Mouse (Mus musculus) liver, embryonic 11.5 days (tissue): ENCODE data around the gene Acp6. TPM values are rescaled to one million over a fixed set of nuclear protein-coding genes. Genes with fewer than 3 reads are reported as not detected.
"Not testable (repeated sequence)": the region's sequence is repeated elsewhere in the genome, so short reads cannot be mapped to it uniquely, and the experiment has no call there.

Source experiments
- ATAC-seq: fragments of 200-750 bp; cut with Nextera tagmentation; replicated peaks from 2 replicates; pipeline ENCODE4 v1.8.0; 2017; ENCODE audit warnings: moderate number of reproducible peaks, mild to moderate bottlenecking, moderate TSS enrichment, moderate library complexity; ENCODE audit not compliant: low FRiP score
- DNase-seq: peaks from one replicate; pipeline ENCODE4 v3.0.0-alpha.2; 2017; ENCODE audit warnings: low spot score
- H3K27ac ChIP-seq: fragments of 300-500 bp; sonication (generic); 2 replicates; pipeline ENCODE4 v1.5.1; 2014; ENCODE audit warnings: mild to moderate bottlenecking, low read depth, low read length, control low read depth
- H3K27me3 ChIP-seq: fragments of 300-500 bp; sonication (generic); replicated peaks from 2 replicates; pipeline ENCODE4 v1.6.1; 2014; ENCODE audit warnings: low read length, mixed read lengths; ENCODE audit not compliant: control insufficient read depth, insufficient read depth
- H3K36me3 ChIP-seq: fragments of 300-500 bp; sonication (generic); 2 replicates; pipeline ENCODE4 v1.6.1; 2014; ENCODE audit warnings: mild to moderate bottlenecking, low read length, moderate library complexity, mixed read lengths; ENCODE audit not compliant: control insufficient read depth, insufficient read depth
- H3K4me1 ChIP-seq: fragments of 300-500 bp; sonication (generic); replicated peaks from 2 replicates; pipeline ENCODE4 v1.6.1; 2014; ENCODE audit warnings: low read length, mixed read lengths; ENCODE audit not compliant: control insufficient read depth, insufficient read depth
- H3K4me2 ChIP-seq: fragments of 300-500 bp; sonication (generic); 2 replicates; pipeline ENCODE4 v1.6.1; 2014; ENCODE audit warnings: mild to moderate bottlenecking, control low read depth, moderate library complexity
- H3K4me3 ChIP-seq: fragments of 300-500 bp; sonication (generic); 2 replicates; pipeline ENCODE4 v1.5.1; 2014; ENCODE audit warnings: low read depth, low read length, control low read depth
- H3K9ac ChIP-seq: fragments of 300-500 bp; sonication (generic); 2 replicates; pipeline ENCODE4 v1.6.1; 2014; ENCODE audit warnings: low read depth, low read length, control low read depth
- H3K9me3 ChIP-seq: fragments of 300-500 bp; sonication (generic); 2 replicates; pipeline ENCODE4 v1.6.1; 2016; ENCODE audit warnings: low read length, inconsistent platforms, mixed read lengths; ENCODE audit not compliant: control insufficient read depth
- WGBS: fragments of 180-500 bp; shearing (Covaris S2); extraction: QIAGEN DNeasy Blood & Tissue Kit; methylation state at CpG from one replicate; pipeline ENCODE4 v1.1.7; 2014; 5-methylcytosine and 5-hydroxymethylcytosine counted together
- polyA plus RNA-seq: library from polyadenylated mRNA; unstranded; fragments of >200 nt; fragmentation: Nextera tagmentation; extraction: Ambion mirVana; gene quantifications from 2 replicates; pipeline ENCODE4 v1.2.1, GENCODE M21; 2014

Gene Acp6
- polyA plus RNA-seq = 41.1 and 41.4 TPM in 2 replicates

- peaks cover 9% of the 10 kb centered on the region for H3K4me1 ChIP-seq
- H3K4me2 ChIP-seq = peak within 1 kb of the TSS; percentile 89
- H3K27ac ChIP-seq = peak within 1 kb of the TSS; percentile 73
- H3K9ac ChIP-seq = peak within 1 kb of the TSS; percentile 88
- H3K36me3 ChIP-seq = peaks cover 3% of the 10 kb centered on the region; the same call in 1 of the 2 replicates
- peak within 1 kb of the TSS; percentile 92 for H3K4me3 ChIP-seq
- under 1% methylated on average over 54 of the region's 54 CpGs for WGBS
- ATAC-seq (peak; percentile 93), DNase-seq (peak; percentile 88)
- no peaks in the 10 kb centered on the region for H3K9me3 ChIP-seq
- H3K27me3 ChIP-seq = no peaks in the 10 kb centered on the region
These were observed at the start of gene Acp6 for GRCm38 (mm10) chr3:97158611-97159508. Acp6 (plus strand) TSS chr3:97158777.

GRCm38 (mm10) chr3:97117511-97117910 is 41.1 kb upstream of the Acp6 start:
- ATAC-seq (no peak), DNase-seq (no peak)
- Histone ChIP-seq H3K4me3 (no peak overlapping the region), H3K9ac (no peak overlapping the region), H3K36me3 (no peaks in the 10 kb centered on the region), H3K27ac (no peak overlapping the region), H3K4me1 (no peaks in the 10 kb centered on the region), H3K27me3 (no peaks in the 10 kb centered on the region), H3K4me2 (no peak overlapping the region), H3K9me3 (no peaks in the 10 kb centered on the region)
- WGBS = 78% methylated on average over 6 of the region's 6 CpGs

DNA sequence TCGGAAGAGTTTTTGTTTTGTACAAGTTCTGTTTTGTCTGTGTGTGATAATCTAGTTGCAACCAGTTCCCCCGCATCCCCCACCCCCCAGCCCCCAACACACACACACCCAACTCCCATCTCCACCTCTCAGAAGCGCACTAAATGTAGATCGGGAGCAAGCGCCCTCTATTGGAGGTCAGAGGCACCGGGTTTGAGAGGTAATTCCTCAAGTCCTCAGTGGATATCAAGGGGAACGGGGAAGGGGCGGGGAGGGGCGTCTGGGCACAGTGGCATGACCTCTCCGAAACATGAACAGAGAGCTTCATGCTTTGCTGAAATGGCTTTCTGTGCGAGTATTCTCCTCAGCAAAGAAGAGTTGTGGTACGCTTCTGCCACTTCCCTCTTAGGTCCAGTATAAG is 40.3 kb upstream of the Acp6 start:
- no peak overlapping the region for H3K9ac ChIP-seq
- H3K27ac ChIP-seq = no peak overlapping the region
- no peaks in the 10 kb centered on the region for H3K4me1 ChIP-seq
- H3K4me3 ChIP-seq = no peak overlapping the region
- H3K27me3 ChIP-seq = no peaks in the 10 kb centered on the region
- no peak overlapping the region for H3K4me2 ChIP-seq
- 41% methylated on average over 12 of the region's 12 CpGs for WGBS
- no peak for DNase-seq
- H3K9me3 ChIP-seq = no peaks in the 10 kb centered on the region
- ATAC-seq = no peak
- H3K36me3 ChIP-seq = no peaks in the 10 kb centered on the region

GRCm38 (mm10) chr3:97124193-97124592 is 34.4 kb upstream of the Acp6 start:
- H3K4me3 ChIP-seq = no peak overlapping the region
- no peaks in the 10 kb centered on the region for H3K36me3 ChIP-seq
- DNase-seq (no peak), ATAC-seq (no peak)
- no peak overlapping the region for H3K9ac ChIP-seq
- no peaks in the 10 kb centered on the region for H3K27me3 ChIP-seq
- 38% methylated on average over 7 of the region's 7 CpGs for WGBS
- H3K4me2 ChIP-seq = no peak overlapping the region
- no peaks in the 10 kb centered on the region for H3K9me3 ChIP-seq
- H3K27ac ChIP-seq = no peak overlapping the region
- no peaks in the 10 kb centered on the region; the same call in 1 of the 2 replicates for H3K4me1 ChIP-seq

GRCm38 (mm10) chr3:97129410-97129809 is 29.2 kb upstream of the Acp6 start:
- Histone ChIP-seq H3K36me3 (no peaks in the 10 kb centered on the region), H3K27ac (no peak overlapping the region), H3K4me2 (no peak overlapping the region), H3K4me1 (no peaks in the 10 kb centered on the region), H3K9ac (no peak overlapping the region), H3K9me3 (no peaks in the 10 kb centered on the region), H3K27me3 (no peaks in the 10 kb centered on the region), H3K4me3 (no peak overlapping the region)
- WGBS = 79% methylated on average over 4 of the region's 4 CpGs
- ATAC-seq (no peak), DNase-seq (no peak)

GRCm38 (mm10) chr3:97137666-97138065 is 20.9 kb upstream of the Acp6 start:
- not testable (repeated sequence) for DNase-seq, H3K27me3 ChIP-seq, ATAC-seq, H3K36me3 ChIP-seq, H3K4me2 ChIP-seq, H3K9ac ChIP-seq, H3K27ac ChIP-seq, H3K4me3 ChIP-seq, H3K4me1 ChIP-seq, H3K9me3 ChIP-seq
- 74% methylated on average over 1 of the region's 1 CpGs for WGBS

GRCm38 (mm10) chr3:97151092-97151491 is 7.5 kb upstream of the Acp6 start:
- Histone ChIP-seq H3K4me1 (no peaks in the 10 kb centered on the region), H3K4me3 (no peak overlapping the region), H3K9ac (no peak overlapping the region), H3K36me3 (no peaks in the 10 kb centered on the region), H3K27ac (no peak overlapping the region), H3K4me2 (no peak overlapping the region), H3K9me3 (no peaks in the 10 kb centered on the region), H3K27me3 (no peaks in the 10 kb centered on the region)
- DNase-seq (no peak), ATAC-seq (no peak)
- WGBS = 44% methylated on average over 2 of the region's 2 CpGs

DNA sequence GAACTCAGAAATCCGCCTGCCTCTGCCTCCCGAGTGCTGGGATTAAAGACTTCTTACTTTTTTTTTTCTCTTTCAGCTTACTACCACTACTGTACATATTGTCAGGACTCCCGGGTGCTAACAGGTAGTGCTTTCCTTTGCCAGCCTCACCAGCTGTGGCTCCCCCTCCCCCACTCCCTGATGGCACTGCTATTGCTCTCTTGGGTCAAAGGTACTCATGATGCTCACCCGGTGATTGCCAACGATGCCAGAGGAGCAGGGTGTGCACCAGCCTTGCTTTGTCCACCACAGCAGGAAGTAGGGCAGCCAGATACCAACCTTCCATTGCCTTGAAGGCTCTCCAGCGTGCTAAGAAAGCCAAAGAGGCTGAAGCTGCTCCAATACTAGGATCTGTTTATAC is 2.1 kb upstream of the Acp6 start:
- 91% methylated on average over 6 of the region's 6 CpGs for WGBS
- no peaks in the 10 kb centered on the region for H3K9me3 ChIP-seq
- no peak overlapping the region for H3K4me3 ChIP-seq
- no peak overlapping the region for H3K4me2 ChIP-seq
- DNase-seq = no peak
- no peak overlapping the region for H3K9ac ChIP-seq
- peaks cover 9% of the 10 kb centered on the region; the same call in 1 of the 2 replicates for H3K4me1 ChIP-seq
- no peaks in the 10 kb centered on the region for H3K36me3 ChIP-seq
- no peaks in the 10 kb centered on the region for H3K27me3 ChIP-seq
- no peak overlapping the region for H3K27ac ChIP-seq
- no peak for ATAC-seq

DNA sequence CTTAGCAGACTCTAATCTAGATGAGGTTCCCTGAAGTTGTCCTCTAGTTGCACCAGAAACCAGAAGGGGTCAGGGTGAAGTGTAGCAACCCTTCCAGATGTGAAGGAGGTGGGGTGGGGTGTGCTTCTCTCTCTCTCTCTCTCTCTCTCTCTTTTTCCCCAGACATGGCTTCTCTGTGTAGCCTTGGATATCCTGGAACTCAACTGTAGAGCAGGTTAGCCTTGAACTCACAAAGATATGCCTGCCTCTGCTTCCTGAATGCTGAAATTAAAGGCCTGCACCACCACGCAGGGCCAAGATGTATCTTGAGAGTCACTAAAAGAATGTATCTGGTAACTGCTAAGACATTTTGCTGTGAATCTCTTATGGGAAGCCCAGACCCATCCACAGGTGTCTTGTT is 1.3 kb upstream of the Acp6 start:
- WGBS = 75% methylated on average over 1 of the region's 1 CpGs
- peaks cover 9% of the 10 kb centered on the region; the same call in 1 of the 2 replicates for H3K4me1 ChIP-seq
- H3K27me3 ChIP-seq = no peaks in the 10 kb centered on the region
- no peak overlapping the region for H3K4me3 ChIP-seq
- no peaks in the 10 kb centered on the region for H3K36me3 ChIP-seq
- DNase-seq = no peak
- no peak overlapping the region for H3K9ac ChIP-seq
- peak overlapping the region; percentile 89; the same call in 1 of the 2 replicates for H3K4me2 ChIP-seq
- no peak overlapping the region for H3K27ac ChIP-seq
- no peaks in the 10 kb centered on the region for H3K9me3 ChIP-seq
- no peak for ATAC-seq
